Comparison of ENCODE assay signal across 19 mouse cellular contexts in genomic region chr5:63825881-63826280, GRCm38 (mm10). TPM values are rescaled to one million over a fixed set of nuclear protein-coding genes. Genes with fewer than 3 reads are reported as not detected.
DNase-seq lines count a peak whose midpoint lies in the region; ATAC-seq and TF ChIP-seq lines count a peak whose summit lies in the region.
"Had no signal": no experiment of that assay in that cellular context is flagged by ENCODE, and none has a peak within 500 bp of the region (broad histone marks: within the 10 kb centered on the region; RNA-seq: fewer than 3 reads in every experiment).

No protein-coding gene starts in this region.

- H3K36me3 ChIP-seq in intestine, embryonic 15.5 days, result no peaks in the 10 kb centered on the region
- H3K36me3 ChIP-seq in intestine, postnatal 0 days (ENCODE audit: control insufficient read depth, insufficient read depth), result no peaks in the 10 kb centered on the region
- no peaks in the 10 kb centered on the region for H3K36me3 ChIP-seq in liver, embryonic 13.5 days
- H3K36me3 ChIP-seq: embryonic facial prominence, embryonic 10.5 days; hindbrain, embryonic 15.5 days had no signal

- peak overlapping the region; percentile 44; the same call in 1 of the 2 replicates for H3K27ac ChIP-seq in intestine, embryonic 15.5 days
- no peak overlapping the region; the same call in 1 of the 2 replicates for H3K27ac ChIP-seq in intestine, postnatal 0 days (ENCODE audit: low read depth, low read length)
- H3K27ac ChIP-seq in liver, embryonic 13.5 days, result peak overlapping the region; percentile 36; the same call in 1 of the 2 replicates
- H3K27ac ChIP-seq: embryonic facial prominence, embryonic 10.5 days; hindbrain, embryonic 15.5 days had no signal

- H3K9me3 ChIP-seq in intestine, embryonic 15.5 days, result no peaks in the 10 kb centered on the region
- H3K9me3 ChIP-seq in intestine, postnatal 0 days (ENCODE audit: control insufficient read depth), result no peaks in the 10 kb centered on the region
- no peaks in the 10 kb centered on the region for H3K9me3 ChIP-seq in liver, embryonic 13.5 days (replicated peaks)
- H3K9me3 ChIP-seq: embryonic facial prominence, embryonic 10.5 days; hindbrain, embryonic 15.5 days had no signal

- no peak for ATAC-seq in intestine, embryonic 15.5 days
- ATAC-seq in intestine, postnatal 0 days, result no peak
- ATAC-seq in liver, embryonic 13.5 days (ENCODE audit: low read depth), result no peak
- no peak for ATAC-seq in CD4-positive, CD25-positive, alpha-beta regulatory T cell, adult 4 months
- ATAC-seq: forebrain, embryonic 16.5 days had no signal

- DNase-seq in liver, embryonic 13.5 days, result no peak
- DNase-seq in liver, result no peak
- peak; percentile 33 for DNase-seq in lung, postnatal 25 days (ENCODE audit: low spot score)
- DNase-seq in lung, postnatal 36 days, result no peak
- DNase-seq in right cerebral cortex, postnatal 10 days (ENCODE audit: low spot score in 2 of 2), result no peak
- DNase-seq: adrenal gland, postnatal 14 days; cerebellum, adult 9-10 months; gastrocnemius, postnatal 14 days; kidney, postnatal 25 days; right cerebral cortex, postnatal 4 days; thymus, postnatal 14 days had no signal

- 44% methylated on average over 5 of the region's 5 CpGs for WGBS in intestine, embryonic 15.5 days
- 29% methylated on average over 5 of the region's 5 CpGs for WGBS in intestine, postnatal 0 days
- WGBS in liver, embryonic 13.5 days (ENCODE audit: insufficient replicate concordance), result 55% methylated on average over 5 of the region's 5 CpGs

- peak overlapping the region; percentile 11; the same call in 1 of the 2 replicates for H3K4me2 ChIP-seq in intestine, embryonic 15.5 days (replicated peaks)
- no peak overlapping the region for H3K4me2 ChIP-seq in intestine, postnatal 0 days (replicated peaks; ENCODE audit: low read depth)
- no peak overlapping the region for H3K4me2 ChIP-seq in liver, embryonic 13.5 days
- H3K4me2 ChIP-seq: heart, embryonic 11.5 days; hindbrain, embryonic 15.5 days; midbrain, embryonic 11.5 days had no signal

- H3K4me1 ChIP-seq in intestine, embryonic 15.5 days (replicated peaks), result peaks cover 29% of the 10 kb centered on the region
- H3K4me1 ChIP-seq in intestine, postnatal 0 days (replicated peaks; ENCODE audit: control insufficient read depth, insufficient read depth, low read length), result peaks cover 21% of the 10 kb centered on the region
- H3K4me1 ChIP-seq in liver, embryonic 13.5 days (replicated peaks), result peaks cover 87% of the 10 kb centered on the region
- H3K4me1 ChIP-seq: hindbrain, embryonic 15.5 days had no signal

- TF ChIP-seq CTCF in intestine, postnatal 0 days (IDR thresholded peaks at IDR 0.05; ENCODE audit: low read depth), result no peak

- H3K9ac ChIP-seq in intestine, embryonic 15.5 days, result no peak overlapping the region
- H3K9ac ChIP-seq in intestine, postnatal 0 days (ENCODE audit: low read depth, low read length), result no peak overlapping the region
- H3K9ac ChIP-seq in liver, embryonic 13.5 days, result no peak overlapping the region
- H3K9ac ChIP-seq: hindbrain, embryonic 15.5 days had no signal

- no peaks in the 10 kb centered on the region for H3K27me3 ChIP-seq in intestine, embryonic 15.5 days (replicated peaks)
- no peaks in the 10 kb centered on the region for H3K27me3 ChIP-seq in intestine, postnatal 0 days (replicated peaks; ENCODE audit: control insufficient read depth, insufficient read depth, low read length)
- no peaks in the 10 kb centered on the region for H3K27me3 ChIP-seq in liver, embryonic 13.5 days
- H3K27me3 ChIP-seq: hindbrain, embryonic 15.5 days had no signal

- H3K4me3 ChIP-seq in intestine, embryonic 15.5 days (replicated peaks), result no peak overlapping the region
- H3K4me3 ChIP-seq in intestine, postnatal 0 days (ENCODE audit: low read depth, low read length), result no peak overlapping the region
- no peak overlapping the region for H3K4me3 ChIP-seq in liver, embryonic 13.5 days (replicated peaks)
- H3K4me3 ChIP-seq: embryonic facial prominence, embryonic 10.5 days; hindbrain, embryonic 15.5 days had no signal

RNA-seq across cellular contexts. Expression of gene 0610040J01Rik, which starts 13.7 kb away (rescaled TPM):
- polyA plus RNA-seq in intestine, embryonic 15.5 days (2015; fragmentation: Nextera tagmentation; extraction: Ambion mirVana), result 44.5 and 45.9 TPM in 2 replicates
- polyA plus RNA-seq in intestine, postnatal 0 days (2015; fragmentation: Nextera tagmentation; extraction: Ambion mirVana), result 40.6 and 41.0 TPM in 2 replicates
- polyA plus RNA-seq in liver, embryonic 13.5 days (2015; fragmentation: Nextera tagmentation; extraction: Ambion mirVana), result 13.9 and 14.6 TPM in 2 replicates
- polyA plus RNA-seq in CD4-positive, CD25-positive, alpha-beta regulatory T cell, adult 4 months (2017; shearing (Covaris generic)), result not detected

Comparison
In these comparisons a context has a peak if more than half of its experiments do, and no peak if none do; other contexts are left out.
1. RNA of gene 0610040J01Rik, which starts 13.7 kb away (polyA plus RNA-seq): 44.5 to 45.9 TPM in intestine, embryonic 15.5 days, 40.6 to 41.0 TPM in intestine, postnatal 0 days and 13.9 to 14.6 TPM in liver, embryonic 13.5 days; not detected in CD4-positive, CD25-positive, alpha-beta regulatory T cell, adult 4 months; every median in the first group is over 10 times any median in the second.